Mouse (Mus musculus) T-helper 1 cell (primary cell): ENCODE data around the gene Tuba1b.

Experiments used
- in situ Hi-C: fragments of 300-600 bp; cut with MboI, MseI; formaldehyde crosslinking; loops from one replicate; pipeline ENCODE4 v1.15.1; 2025; ENCODE audit warnings: high pct_unique_total_duplicates

The Tuba1b gene

DNA sequence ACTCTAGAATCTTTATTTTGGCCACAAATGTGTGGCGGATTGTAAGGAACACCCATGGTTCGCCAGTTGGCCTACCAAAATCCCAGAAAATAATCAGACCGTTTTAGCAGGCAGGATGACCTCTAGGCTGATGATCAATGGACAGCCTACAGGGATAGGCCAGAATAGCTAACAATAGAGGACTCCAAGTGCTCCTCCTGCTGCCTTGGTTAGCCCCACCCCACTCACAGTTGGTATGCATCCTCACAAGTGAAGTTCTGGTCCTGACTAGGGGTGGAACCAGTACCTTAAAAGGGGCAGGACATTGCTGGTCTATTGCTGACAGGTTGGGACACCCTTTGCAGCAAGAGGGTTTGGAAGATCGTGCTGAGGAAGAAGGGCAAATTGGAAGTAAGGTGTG, 41.3 kb downstream of the Tuba1b start:
- in situ Hi-C loops = no loop called here

GRCm38 (mm10) chr15:98891907-98892606, 42.3 kb downstream of the Tuba1b start:
- in situ Hi-C loops = no loop called here

DNA sequence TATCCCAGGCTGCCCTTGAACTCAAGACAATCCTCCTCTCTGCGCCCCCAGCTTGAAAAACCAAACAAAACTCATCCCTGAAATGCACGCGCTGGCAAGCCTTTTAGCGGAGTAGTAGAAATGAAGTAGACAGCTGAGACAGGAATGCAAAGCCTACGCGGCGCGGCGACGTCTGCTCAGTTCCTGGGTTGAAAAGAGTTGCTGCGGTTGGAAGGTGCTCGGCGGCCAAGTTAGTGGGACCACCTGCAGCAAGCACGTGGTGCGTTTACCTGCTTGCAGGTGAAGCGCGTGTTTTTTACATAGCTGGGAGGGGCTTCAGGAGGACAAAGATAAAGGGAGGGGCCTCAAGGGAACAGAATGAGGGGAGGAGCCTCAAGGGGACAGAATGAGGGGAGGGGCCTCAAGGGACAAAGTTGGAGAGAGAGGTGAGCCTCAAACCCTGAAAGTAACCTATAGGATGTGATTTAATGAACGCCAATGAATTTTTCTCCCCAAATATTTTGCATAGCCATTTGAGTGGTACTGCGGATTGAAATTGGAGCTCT, 43.1 kb downstream of the Tuba1b start:
- in situ Hi-C loops = no loop called here

DNA sequence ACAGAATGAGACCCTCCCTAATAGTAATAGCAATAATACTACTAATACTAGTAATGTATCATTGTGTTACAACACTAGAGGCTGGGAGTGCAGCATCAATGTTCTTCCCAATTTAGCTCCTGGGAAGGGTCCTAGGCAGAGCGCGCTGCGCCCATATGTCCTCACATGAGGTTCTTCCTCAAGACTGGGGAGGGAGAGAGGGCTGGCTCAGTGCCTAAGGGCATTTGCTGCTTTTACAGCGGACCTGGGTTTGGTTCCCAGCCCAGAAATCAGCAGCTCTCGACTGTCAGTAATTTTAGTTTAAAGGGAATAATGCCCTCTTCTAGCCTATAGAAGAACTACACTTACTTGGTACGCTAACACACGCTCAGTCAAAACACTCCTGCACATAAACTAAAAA, 46.8 kb downstream of the Tuba1b start:
- in situ Hi-C loops = no loop called here

GRCm38 (mm10) chr15:98886667-98887387, 47.5 kb downstream of the Tuba1b start:
- in situ Hi-C loops = no loop called here

DNA sequence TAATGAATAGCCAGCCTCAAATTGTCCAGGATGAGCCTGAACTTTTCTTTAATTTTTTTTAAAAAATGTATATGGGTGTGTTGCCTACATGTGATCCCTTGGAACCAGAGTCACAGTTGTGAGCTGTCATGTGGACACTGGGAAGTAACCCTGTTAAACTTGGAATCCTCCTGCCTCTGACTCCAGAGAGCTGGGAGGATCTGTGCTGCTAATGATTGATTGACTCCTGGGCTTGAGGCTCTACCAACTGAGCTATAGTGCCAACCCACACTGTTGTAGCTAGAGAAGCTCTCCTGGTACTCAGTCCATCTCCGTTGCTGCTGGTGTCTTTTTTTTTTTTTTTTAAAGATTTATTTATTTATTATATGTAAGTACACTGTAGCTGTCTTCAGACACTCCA, 50.3 kb downstream of the Tuba1b start:
- in situ Hi-C loops = no loop called here

GRCm38 (mm10) chr15:98883661-98884060, 50.7 kb downstream of the Tuba1b start:
- in situ Hi-C loops = no loop called here

DNA sequence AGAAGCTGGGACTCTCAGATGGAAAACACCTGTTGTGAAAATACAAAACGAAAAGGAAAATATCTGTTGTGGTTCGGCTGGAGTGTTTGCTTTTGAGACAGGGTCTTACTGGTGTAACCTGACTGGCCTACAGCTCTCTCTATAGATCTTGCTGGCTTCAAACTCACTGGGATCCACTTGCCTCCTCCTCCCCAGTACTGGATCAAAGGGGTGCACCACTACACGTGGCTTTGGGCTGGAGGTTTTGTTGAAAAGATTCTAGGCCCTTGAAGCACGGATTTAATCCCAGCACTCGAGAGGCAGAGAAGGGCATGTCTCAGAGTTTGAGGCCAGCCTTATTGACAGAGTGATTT, 52.7 kb downstream of the Tuba1b start:
- in situ Hi-C loops = no loop called here
